Mouse (Mus musculus): ENCODE results near the gene Ear14. TPM values are rescaled to one million over a fixed set of nuclear protein-coding genes. Genes with fewer than 3 reads are reported as not detected.
"Not testable (repeated sequence)": the region's sequence is repeated elsewhere in the genome, so short reads cannot be mapped to it uniquely, and the experiment has no call there.

The Ear14 gene
- polyA plus RNA-seq, 1 experiment from 2014 or later: not detected

GRCm38 (mm10) chr14:51199098-51200023 lies 3.8 kb upstream of the Ear14 start, which contains the start of gene Ang2:
Gene Ang2, minus strand, starts transcription at chr14:51199148.
- H3K9me3 ChIP-seq (replicated peaks; ENCODE audit: low read length): no peaks in the 10 kb centered on the region
- no peak for ATAC-seq (replicated peaks; ENCODE audit: low FRiP score, low read depth)
- no peak within 1 kb of the TSS for H3K9ac ChIP-seq (ENCODE audit: low read depth, low read length)
- no peak within 1 kb of the TSS for H3K4me2 ChIP-seq (ENCODE audit: low read length)
- H3K4me1 ChIP-seq (replicated peaks; ENCODE audit: insufficient read depth, low read length): no peaks in the 10 kb centered on the region
- WGBS: 76% methylated on average over 5 of the region's 5 CpGs
- H3K27me3 ChIP-seq (ENCODE audit: insufficient read depth, low read length): no peaks in the 10 kb centered on the region
- H3K27ac ChIP-seq: no peak within 1 kb of the TSS
- no peak within 1 kb of the TSS for H3K4me3 ChIP-seq (replicated peaks; ENCODE audit: low read depth, low read length)
- no peak for TF ChIP-seq CTCF (IDR thresholded peaks at IDR 0.05; ENCODE audit: low read depth)
- no peak for DNase-seq (ENCODE audit: low spot score)
- H3K36me3 ChIP-seq (ENCODE audit: insufficient read depth, low read length): no peaks in the 10 kb centered on the region

- Histone ChIP-seq H3K27me3 (ENCODE audit: insufficient read depth, low read length) (no peaks in the 10 kb centered on the region), H3K9me3 (replicated peaks; ENCODE audit: low read length) (no peaks in the 10 kb centered on the region), H3K4me1 (replicated peaks; ENCODE audit: insufficient read depth, low read length) (no peaks in the 10 kb centered on the region), H3K9ac (ENCODE audit: low read depth, low read length) (no peak overlapping the region), H3K36me3 (ENCODE audit: insufficient read depth, low read length) (no peaks in the 10 kb centered on the region), H3K4me2 (ENCODE audit: low read length) (no peak overlapping the region), H3K4me3 (replicated peaks; ENCODE audit: low read depth, low read length) (no peak overlapping the region), H3K27ac (no peak overlapping the region)
- ATAC-seq (replicated peaks; ENCODE audit: low FRiP score, low read depth) (no peak), DNase-seq (ENCODE audit: low spot score) (no peak)
- TF ChIP-seq CTCF (IDR thresholded peaks at IDR 0.05; ENCODE audit: low read depth): no peak
- WGBS: 79% methylated on average over 2 of the region's 2 CpGs
These were observed 3.1 kb upstream of the Ear14 start for GRCm38 (mm10) chr14:51200054-51200453.

GRCm38 (mm10) chr14:51200466-51200865 lies 2.7 kb upstream of the Ear14 start:
- H3K4me3 ChIP-seq (replicated peaks; ENCODE audit: low read depth, low read length): no peak overlapping the region
- DNase-seq (ENCODE audit: low spot score) (no peak), ATAC-seq (replicated peaks; ENCODE audit: low FRiP score, low read depth) (no peak)
- no peak overlapping the region for H3K9ac ChIP-seq (ENCODE audit: low read depth, low read length)
- no peak for TF ChIP-seq CTCF (IDR thresholded peaks at IDR 0.05; ENCODE audit: low read depth)
- H3K27ac ChIP-seq: no peak overlapping the region
- H3K4me1 ChIP-seq (replicated peaks; ENCODE audit: insufficient read depth, low read length): no peaks in the 10 kb centered on the region
- no peaks in the 10 kb centered on the region for H3K27me3 ChIP-seq (ENCODE audit: insufficient read depth, low read length)
- H3K4me2 ChIP-seq (ENCODE audit: low read length): no peak overlapping the region
- WGBS: 89% methylated on average over 2 of the region's 2 CpGs
- H3K36me3 ChIP-seq (ENCODE audit: insufficient read depth, low read length): no peaks in the 10 kb centered on the region
- no peaks in the 10 kb centered on the region for H3K9me3 ChIP-seq (replicated peaks; ENCODE audit: low read length)

GRCm38 (mm10) chr14:51220075-51220474 lies 16.9 kb downstream of the Ear14 start:
- not testable (repeated sequence) for H3K4me3 ChIP-seq (replicated peaks; ENCODE audit: low read depth, low read length); H3K4me2 ChIP-seq (ENCODE audit: low read length); H3K27me3 ChIP-seq (ENCODE audit: insufficient read depth, low read length); ATAC-seq (replicated peaks; ENCODE audit: low FRiP score, low read depth); H3K4me1 ChIP-seq (replicated peaks; ENCODE audit: insufficient read depth, low read length); H3K27ac ChIP-seq; H3K9ac ChIP-seq (ENCODE audit: low read depth, low read length); DNase-seq (ENCODE audit: low spot score); H3K36me3 ChIP-seq (ENCODE audit: insufficient read depth, low read length); H3K9me3 ChIP-seq (replicated peaks; ENCODE audit: low read length)
- WGBS: 87% methylated on average over 3 of the region's 3 CpGs

- ATAC-seq (replicated peaks; ENCODE audit: low FRiP score, low read depth); H3K9me3 ChIP-seq (replicated peaks; ENCODE audit: low read length): not testable (repeated sequence)
- 55% methylated on average over 4 of the region's 4 CpGs for WGBS
These were observed 26.5 kb downstream of the Ear14 start for GRCm38 (mm10) chr14:51229657-51230056.

GRCm38 (mm10) chr14:51237488-51237887 lies 34.3 kb downstream of the Ear14 start:
- WGBS: 73% methylated on average over 1 of the region's 1 CpGs
- not testable (repeated sequence) for H3K4me2 ChIP-seq (ENCODE audit: low read length); H3K9ac ChIP-seq (ENCODE audit: low read depth, low read length); DNase-seq (ENCODE audit: low spot score); H3K4me3 ChIP-seq (replicated peaks; ENCODE audit: low read depth, low read length); H3K9me3 ChIP-seq (replicated peaks; ENCODE audit: low read length); H3K36me3 ChIP-seq (ENCODE audit: insufficient read depth, low read length); ATAC-seq (replicated peaks; ENCODE audit: low FRiP score, low read depth); H3K27ac ChIP-seq; H3K4me1 ChIP-seq (replicated peaks; ENCODE audit: insufficient read depth, low read length); H3K27me3 ChIP-seq (ENCODE audit: insufficient read depth, low read length)

More at GRCm38 (mm10) chr14:51229657-51230056, 26.5 kb downstream of the Ear14 start:
- not testable (repeated sequence) for H3K27me3 ChIP-seq (ENCODE audit: insufficient read depth, low read length); H3K36me3 ChIP-seq (ENCODE audit: insufficient read depth, low read length); H3K27ac ChIP-seq; DNase-seq (ENCODE audit: low spot score); H3K4me1 ChIP-seq (replicated peaks; ENCODE audit: insufficient read depth, low read length); H3K9ac ChIP-seq (ENCODE audit: low read depth, low read length); H3K4me3 ChIP-seq (replicated peaks; ENCODE audit: low read depth, low read length); H3K4me2 ChIP-seq (ENCODE audit: low read length)
